Mouse (Mus musculus): ENCODE results near the gene Prr5.

Prr5 gene

GRCm38 (mm10) chr15:84666065-84666464 is 3.4 kb upstream of the Prr5 start:
- TF ChIP-seq GATA4 (IDR thresholded peaks at IDR 0.05; ENCODE audit: insufficient replicate concordance, low read length), result no peak

- no peak for TF ChIP-seq GATA4 (IDR thresholded peaks at IDR 0.05; ENCODE audit: insufficient replicate concordance, low read length)
Measured at GRCm38 (mm10) chr15:84667601-84668000, 1.8 kb upstream of the Prr5 start.

- no peak for TF ChIP-seq GATA4 (IDR thresholded peaks at IDR 0.05; ENCODE audit: insufficient replicate concordance, low read length)
Measured at GRCm38 (mm10) chr15:84669771-84670656, 594 bp downstream of the Prr5 start.

GRCm38 (mm10) chr15:84670657-84671055 is 1.2 kb downstream of the Prr5 start:
- no peak for TF ChIP-seq GATA4 (IDR thresholded peaks at IDR 0.05; ENCODE audit: insufficient replicate concordance, low read length)

GRCm38 (mm10) chr15:84671401-84672307 is 2.2 kb downstream of the Prr5 start:
- TF ChIP-seq GATA4 (IDR thresholded peaks at IDR 0.05; ENCODE audit: insufficient replicate concordance, low read length), result peak; percentile 28; the same call in 1 of the 2 replicates

DNA sequence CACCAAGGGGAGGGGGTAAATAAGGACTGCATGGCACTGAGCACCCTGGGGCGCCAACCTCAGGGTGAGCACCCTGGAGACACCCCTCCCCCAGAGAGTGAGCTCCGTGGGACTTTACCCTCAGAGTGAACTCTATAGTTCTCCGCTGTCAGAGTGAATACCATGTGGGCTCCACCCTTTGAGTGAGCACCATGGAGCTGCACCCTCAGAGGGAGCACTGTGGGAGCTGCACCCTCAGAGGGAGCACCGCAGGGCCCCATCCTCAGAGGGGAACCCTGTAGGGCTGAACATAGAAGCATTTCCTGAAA is 2.8 kb downstream of the Prr5 start:
- TF ChIP-seq GATA4 (IDR thresholded peaks at IDR 0.05; ENCODE audit: insufficient replicate concordance, low read length), result no peak

DNA sequence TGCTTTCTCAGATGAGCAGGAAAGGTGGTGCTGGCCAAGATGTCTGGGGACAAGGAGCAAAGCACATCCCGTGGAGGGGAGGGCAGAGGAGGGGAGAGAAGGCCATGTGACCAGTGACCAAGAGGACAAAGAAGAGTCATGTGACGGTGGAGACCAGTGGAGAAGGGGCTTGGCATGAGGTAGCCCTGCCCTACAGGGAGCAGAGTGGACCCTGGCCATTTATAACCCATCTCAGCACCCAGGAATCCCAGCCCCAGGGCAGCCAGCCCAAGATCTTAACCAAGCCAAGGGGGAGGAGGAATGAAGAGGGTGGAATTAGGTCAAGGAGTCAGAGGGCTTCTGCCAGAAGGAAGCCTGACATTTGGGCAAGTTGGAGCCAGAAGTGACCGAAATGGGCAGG is 3.2 kb downstream of the Prr5 start:
- TF ChIP-seq GATA4 (IDR thresholded peaks at IDR 0.05; ENCODE audit: insufficient replicate concordance, low read length), result no peak

DNA sequence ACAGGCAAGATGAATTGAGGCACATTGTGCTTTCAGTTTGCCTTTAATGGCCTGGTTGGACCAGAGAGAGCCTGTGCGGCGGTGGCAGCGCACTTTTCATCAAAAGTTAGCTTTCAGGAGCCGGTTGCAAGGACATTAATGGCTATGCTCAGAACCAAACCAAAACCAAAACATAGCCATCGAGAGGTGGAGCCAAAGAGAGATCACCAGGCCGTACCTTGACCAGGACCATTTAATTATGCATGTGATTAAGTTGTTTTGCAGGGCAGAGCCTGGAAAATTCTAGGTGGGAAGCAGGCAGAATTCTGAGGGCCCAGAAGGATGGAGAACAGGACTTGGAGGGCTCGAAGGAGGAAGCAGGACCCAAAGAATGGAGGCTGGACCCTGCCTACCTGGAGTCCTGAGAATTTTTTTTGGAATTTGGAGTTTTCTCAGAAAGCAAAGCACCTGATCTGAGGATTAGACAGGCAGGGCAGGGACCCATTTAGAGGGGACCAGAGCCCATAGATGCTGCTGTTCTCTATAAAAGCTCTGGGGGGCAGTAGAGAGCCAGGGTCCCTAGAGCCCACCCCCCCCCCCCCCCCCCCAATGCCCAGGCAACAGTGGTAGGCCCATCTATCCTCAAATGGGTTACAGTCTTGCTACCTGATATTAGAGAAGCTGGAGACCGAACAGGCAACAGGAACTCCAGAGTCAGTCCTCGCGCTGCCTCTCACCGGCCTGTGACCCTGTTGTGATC is 5.1 kb downstream of the Prr5 start:
- no peak for TF ChIP-seq GATA4 (IDR thresholded peaks at IDR 0.05; ENCODE audit: insufficient replicate concordance, low read length)

DNA sequence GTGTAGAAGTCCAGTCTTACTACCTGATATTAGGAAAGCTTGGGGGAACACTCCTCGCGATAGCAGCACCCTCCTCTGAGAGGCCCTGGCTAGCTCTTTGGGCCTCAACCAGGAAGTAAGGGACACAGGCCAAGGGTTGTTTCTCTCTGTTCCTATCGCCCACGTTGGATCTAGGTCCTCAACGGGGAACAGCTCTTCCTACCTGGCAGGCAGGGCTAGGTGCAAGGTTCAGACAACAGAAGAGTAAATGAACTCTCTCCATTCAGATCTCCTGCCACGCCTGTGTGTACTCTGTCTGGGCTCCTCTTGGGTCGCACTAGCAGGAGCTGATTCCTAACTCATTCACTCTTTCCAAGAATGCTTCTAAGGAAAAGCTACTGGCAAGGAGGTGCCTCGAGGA is 5.9 kb downstream of the Prr5 start:
- TF ChIP-seq GATA4 (IDR thresholded peaks at IDR 0.05; ENCODE audit: insufficient replicate concordance, low read length), result no peak

GRCm38 (mm10) chr15:84677943-84678342 is 8.5 kb downstream of the Prr5 start:
- TF ChIP-seq GATA4 (IDR thresholded peaks at IDR 0.05; ENCODE audit: insufficient replicate concordance, low read length), result no peak

GRCm38 (mm10) chr15:84679090-84679489 is 9.7 kb downstream of the Prr5 start:
- no peak for TF ChIP-seq GATA4 (IDR thresholded peaks at IDR 0.05; ENCODE audit: insufficient replicate concordance, low read length)

DNA sequence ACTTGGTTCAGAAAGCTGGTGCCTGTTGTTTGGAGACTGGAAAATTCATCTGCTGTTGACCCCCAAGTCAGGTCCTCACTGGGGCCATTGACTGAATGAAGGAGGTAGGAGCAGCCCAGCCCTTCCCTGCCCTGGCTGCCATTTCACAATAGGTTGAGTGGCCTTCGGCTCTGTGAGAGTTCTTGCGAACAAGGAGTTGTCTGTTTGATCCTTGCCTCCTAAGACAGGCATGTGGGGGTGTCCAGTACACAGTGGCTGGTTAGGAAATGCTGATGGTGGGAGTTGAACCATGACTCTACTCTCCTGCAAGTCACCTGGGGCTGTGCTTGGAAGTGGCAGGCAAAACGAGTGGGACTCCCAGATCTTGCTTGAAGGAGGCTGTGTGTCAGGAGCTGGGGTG is 10.4 kb downstream of the Prr5 start:
- no peak for TF ChIP-seq GATA4 (IDR thresholded peaks at IDR 0.05; ENCODE audit: insufficient replicate concordance, low read length)

- no peak for TF ChIP-seq GATA4 (IDR thresholded peaks at IDR 0.05; ENCODE audit: insufficient replicate concordance, low read length)
Measured at GRCm38 (mm10) chr15:84680545-84681454, 11.4 kb downstream of the Prr5 start.

DNA sequence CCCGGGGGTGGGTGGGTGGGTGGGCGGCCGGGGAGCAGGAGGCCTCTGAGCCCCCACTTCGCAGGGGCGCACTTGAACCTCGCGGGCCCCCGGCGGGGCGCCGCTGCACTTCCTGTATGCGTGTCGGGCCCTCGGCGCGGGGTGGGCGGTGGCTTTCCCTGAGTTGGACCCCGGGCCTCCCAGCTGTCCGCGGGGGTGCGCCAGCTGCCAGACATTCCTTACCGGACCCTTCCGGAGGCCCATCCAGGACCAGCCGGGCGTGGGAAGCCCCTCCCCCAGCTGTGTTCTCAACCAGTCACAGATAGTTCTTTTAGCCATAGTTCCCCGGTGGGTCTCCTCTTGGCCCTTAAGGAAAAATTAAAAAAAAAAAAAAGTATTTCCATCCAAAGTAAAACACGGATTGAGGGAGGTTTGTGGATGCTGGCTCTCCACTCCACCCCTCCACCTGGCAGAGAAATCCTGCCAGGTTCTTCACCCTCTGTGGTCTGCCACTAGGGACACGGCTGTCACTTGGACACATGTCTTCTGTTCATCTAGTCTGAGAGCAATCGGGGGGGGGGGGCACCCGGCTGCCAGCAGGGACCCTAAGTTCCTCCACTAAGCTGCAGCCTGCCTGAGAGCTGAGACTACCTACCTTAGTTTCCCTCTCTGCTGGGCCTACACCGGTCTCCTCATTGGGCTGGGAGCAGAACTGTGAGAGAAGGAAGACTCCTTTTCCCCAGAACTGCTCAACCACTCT is 12.2 kb downstream of the Prr5 start:
- TF ChIP-seq GATA4 (IDR thresholded peaks at IDR 0.05; ENCODE audit: insufficient replicate concordance, low read length), result no peak

Data from liver, adult (tissue).